Mouse (Mus musculus) erythroblast, embryonic 14.5 days (primary cell): ENCODE measurements at regions not wholly inside any gene's neighbourhood (a gene's known extent, or its start where the extent isn't known, plus 50 kb on each side); places are given as distances from the start of the nearest gene placed in this dataset.

ENCODE experiments used
- H3K27me3 ChIP-seq: 2 replicates; pipeline ENCODE4 v1.6.1; 2012; ENCODE audit warnings: inconsistent platforms; ENCODE audit not compliant: control insufficient read depth
- H3K36me3 ChIP-seq: 2 replicates; pipeline ENCODE4 v1.6.1; 2012; ENCODE audit warnings: mild to moderate bottlenecking, inconsistent platforms; ENCODE audit not compliant: control insufficient read depth
- H3K4me1 ChIP-seq: 2 replicates; pipeline ENCODE4 v1.6.1; 2012; ENCODE audit warnings: inconsistent platforms; ENCODE audit not compliant: control insufficient read depth
- H3K4me3 ChIP-seq: replicated peaks from 2 replicates; pipeline ENCODE3; 2012; ENCODE audit warnings: moderate library complexity, mild to moderate bottlenecking, inconsistent platforms
- H3K9me3 ChIP-seq: 2 replicates; pipeline ENCODE4 v1.6.1; 2012; ENCODE audit warnings: low read length, inconsistent platforms, mixed read lengths; ENCODE audit not compliant: control insufficient read depth
- GATA1 ChIP-seq: IDR thresholded peaks from 2 replicates; pipeline ENCODE4 v1.6.1; 2012; ENCODE audit warnings: low read length, inconsistent platforms, mixed read lengths
- TAL1 ChIP-seq: IDR thresholded peaks from 3 replicates; pipeline ENCODE4 v1.6.1; 2012; ENCODE audit warnings: low read length, inconsistent platforms, mixed read lengths

DNA sequence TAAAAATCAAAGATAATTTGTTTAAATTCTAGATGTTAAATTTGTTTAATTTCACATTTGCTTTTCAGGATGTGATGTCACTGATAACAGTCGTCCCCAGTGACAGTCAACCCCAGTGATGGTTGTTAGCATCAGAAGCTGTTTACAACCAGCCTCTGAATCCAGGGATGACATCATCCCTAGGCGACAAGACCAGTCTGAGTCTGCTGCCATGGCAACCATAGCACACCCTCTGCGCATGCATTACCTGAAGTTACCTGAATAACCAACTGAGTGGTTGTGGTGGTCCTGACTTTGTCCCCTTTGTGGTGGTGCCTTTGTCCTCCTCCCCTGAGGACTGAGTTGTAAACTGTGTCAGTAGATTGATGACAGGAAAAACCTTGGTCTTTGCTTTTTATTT lies 92.0 kb upstream of the Zfp644 start:
- Histone ChIP-seq H3K27me3 (peaks cover 7% of the 10 kb centered on the region), H3K9me3 (no peaks in the 10 kb centered on the region), H3K36me3 (no peaks in the 10 kb centered on the region), H3K4me3 (no peak overlapping the region), H3K4me1 (no peaks in the 10 kb centered on the region)
- TF ChIP-seq GATA1 (no peak), TAL1 (no peak)

DNA sequence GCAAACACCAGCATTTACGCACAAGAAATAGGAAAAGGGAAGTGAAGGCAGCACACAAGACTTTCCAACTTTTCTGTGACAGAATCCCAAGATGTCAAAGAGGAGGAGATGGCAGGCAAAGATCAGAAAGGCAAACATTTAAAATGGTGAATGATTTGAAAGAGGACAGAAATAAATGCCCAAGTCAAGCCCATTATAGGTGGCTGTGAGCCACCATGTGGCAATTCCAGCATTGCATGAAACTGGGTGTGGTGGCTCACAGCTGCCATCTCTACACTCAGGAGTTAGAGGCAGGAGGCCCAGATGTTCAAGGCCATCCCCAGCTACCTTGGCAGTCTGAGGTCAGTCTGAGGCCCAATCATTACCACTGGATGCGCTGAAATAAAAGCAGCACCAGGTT lies 88.0 kb upstream of the Zfp644 start:
- Histone ChIP-seq H3K27me3 (peaks cover 14% of the 10 kb centered on the region), H3K36me3 (no peaks in the 10 kb centered on the region), H3K9me3 (no peaks in the 10 kb centered on the region), H3K4me1 (0 out of 2 replicates have a peak, but pooled peaks cover 1% of the 10 kb centered on the region), H3K4me3 (no peak overlapping the region)
- TF ChIP-seq TAL1 = no peak
- TF ChIP-seq GATA1 = no peak

DNA sequence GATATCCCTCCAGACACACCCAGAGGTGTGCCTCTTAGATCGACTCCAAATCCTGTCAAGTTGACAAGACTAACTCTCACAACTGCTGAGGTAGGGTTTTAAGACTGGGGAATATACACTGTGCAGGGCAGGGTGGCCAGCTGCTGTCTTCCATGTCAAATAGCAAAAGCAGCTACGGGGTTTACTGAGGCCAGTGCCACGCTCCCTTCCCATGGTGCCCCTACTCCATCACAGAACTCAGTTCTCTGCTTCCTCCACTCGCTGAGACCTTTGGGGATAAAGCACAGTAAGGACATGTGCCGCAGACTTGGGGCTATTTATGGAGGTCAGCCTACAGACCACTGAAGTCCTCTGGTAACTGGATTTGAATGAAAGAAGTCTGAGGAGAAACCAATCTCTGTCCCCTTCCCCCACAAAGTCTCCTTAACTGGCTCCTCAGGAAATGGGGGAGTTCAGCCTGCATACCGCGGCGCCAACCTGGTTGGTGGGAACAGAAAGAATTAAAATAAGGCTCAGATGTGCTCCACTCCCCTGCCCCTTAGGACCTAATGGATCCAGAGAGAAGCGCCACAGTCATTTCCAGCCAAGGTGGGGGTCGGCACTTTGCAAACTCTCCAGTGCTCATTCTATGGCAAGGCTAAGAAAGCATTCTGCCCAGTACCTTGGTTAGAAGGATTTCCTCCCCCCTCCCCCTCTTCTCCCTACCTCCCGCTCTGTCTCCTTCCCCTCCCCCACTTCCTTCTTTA lies 87.0 kb upstream of the Zfp644 start:
- no peaks in the 10 kb centered on the region for H3K9me3 ChIP-seq
- TF ChIP-seq GATA1 = no peak
- TF ChIP-seq TAL1 = no peak
- no peak overlapping the region for H3K4me3 ChIP-seq

DNA sequence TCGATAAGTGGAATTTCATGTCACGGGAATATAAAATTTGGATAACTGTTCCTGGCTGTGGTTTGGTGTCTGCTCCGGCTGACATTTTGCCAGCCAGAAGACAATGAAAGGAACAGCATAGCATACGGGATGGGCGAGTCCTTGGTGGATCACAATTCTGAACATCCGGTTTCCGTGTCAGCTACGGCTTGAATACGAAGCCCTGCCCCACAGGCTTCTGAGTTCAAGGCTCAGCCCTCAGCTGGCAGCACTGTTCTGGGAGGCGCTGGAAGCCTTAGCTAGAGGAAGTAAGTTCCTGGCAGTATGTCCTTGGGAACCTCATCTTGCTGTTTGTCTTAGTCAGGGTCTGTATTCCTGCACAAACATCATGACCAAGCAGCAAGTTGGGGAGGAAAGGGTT lies 83.7 kb upstream of the Zfp644 start:
- H3K4me1 ChIP-seq = 0 out of 2 replicates have a peak, but pooled peaks cover 1% of the 10 kb centered on the region
- H3K9me3 ChIP-seq = no peaks in the 10 kb centered on the region
- TF ChIP-seq GATA1 (no peak), TAL1 (no peak)
- H3K27me3 ChIP-seq = peaks cover 10% of the 10 kb centered on the region
- no peak overlapping the region for H3K4me3 ChIP-seq
- H3K36me3 ChIP-seq = no peaks in the 10 kb centered on the region

More for the DNA sequence above, 87.0 kb upstream of the Zfp644 start:
- Histone ChIP-seq H3K27me3 (peaks cover 14% of the 10 kb centered on the region), H3K4me1 (0 out of 2 replicates have a peak, but pooled peaks cover 1% of the 10 kb centered on the region), H3K36me3 (no peaks in the 10 kb centered on the region)

DNA sequence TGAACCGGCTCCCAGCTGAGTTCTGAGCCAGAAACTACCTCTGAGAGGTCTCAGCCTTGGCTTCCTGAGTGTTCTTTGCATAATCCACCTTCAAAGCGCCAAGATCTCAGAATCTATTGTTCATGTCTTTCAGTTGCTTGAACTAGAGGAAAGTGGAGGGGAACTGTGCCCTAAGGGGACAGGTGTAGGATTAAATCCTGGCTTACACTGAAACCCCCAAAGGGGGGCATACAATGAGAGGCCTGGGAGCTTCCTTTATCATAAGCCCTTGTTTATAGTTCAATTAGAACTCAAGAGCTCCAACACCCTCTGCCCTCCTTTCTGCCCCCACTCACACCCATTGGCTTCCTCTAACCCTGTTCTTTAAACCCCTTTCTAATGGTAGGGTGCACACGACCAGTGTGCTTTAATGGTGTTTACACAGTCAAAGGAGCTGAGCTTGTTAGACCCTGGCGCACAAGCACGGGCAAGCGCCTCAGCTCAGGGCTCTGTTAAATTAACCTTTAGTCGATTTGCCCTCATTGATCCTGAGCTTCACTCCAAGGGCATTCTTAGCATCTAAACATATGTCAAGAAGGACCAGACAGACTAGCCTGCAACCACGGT lies 81.2 kb upstream of the Zfp644 start:
- Histone ChIP-seq H3K9me3 (no peaks in the 10 kb centered on the region), H3K4me1 (no peaks in the 10 kb centered on the region), H3K36me3 (no peaks in the 10 kb centered on the region), H3K27me3 (peaks cover 2% of the 10 kb centered on the region; the same call in 1 of the 2 replicates), H3K4me3 (no peak overlapping the region)
- TF ChIP-seq TAL1 (no peak), GATA1 (no peak)

DNA sequence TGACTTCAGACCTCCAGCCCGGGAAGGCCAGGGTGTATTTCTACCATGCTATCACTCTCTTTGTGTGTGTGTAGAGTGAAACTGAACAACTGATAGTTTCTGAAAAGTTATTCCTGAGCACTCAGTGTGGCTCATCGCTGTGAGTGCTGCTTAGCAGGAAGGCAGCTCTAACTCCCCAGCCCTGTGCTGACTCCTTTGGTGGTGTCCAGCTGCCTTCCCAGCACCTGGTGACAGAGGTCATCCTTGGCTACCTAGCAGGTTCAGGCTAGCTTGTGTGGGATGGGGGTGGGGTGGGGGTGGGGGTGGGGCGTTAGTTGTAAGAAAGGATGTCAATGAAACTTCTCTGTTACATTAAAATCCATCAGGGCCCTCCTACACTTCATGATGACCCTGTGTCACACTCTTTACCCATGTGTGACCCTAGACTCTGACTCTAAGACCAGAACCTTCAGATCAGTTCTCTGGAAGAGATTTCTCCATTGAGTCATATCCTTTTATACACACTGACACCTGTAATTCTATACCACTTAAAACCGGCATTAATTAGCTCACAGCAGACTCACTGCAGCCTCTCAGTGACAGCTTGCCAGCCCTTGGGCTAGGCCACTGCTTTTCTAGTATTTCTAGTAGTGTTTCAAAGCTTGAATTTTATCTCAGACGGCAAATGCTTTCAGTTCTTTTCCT lies 78.1 kb upstream of the Zfp644 start:
- no peak for TF ChIP-seq TAL1
- no peak for TF ChIP-seq GATA1

DNA sequence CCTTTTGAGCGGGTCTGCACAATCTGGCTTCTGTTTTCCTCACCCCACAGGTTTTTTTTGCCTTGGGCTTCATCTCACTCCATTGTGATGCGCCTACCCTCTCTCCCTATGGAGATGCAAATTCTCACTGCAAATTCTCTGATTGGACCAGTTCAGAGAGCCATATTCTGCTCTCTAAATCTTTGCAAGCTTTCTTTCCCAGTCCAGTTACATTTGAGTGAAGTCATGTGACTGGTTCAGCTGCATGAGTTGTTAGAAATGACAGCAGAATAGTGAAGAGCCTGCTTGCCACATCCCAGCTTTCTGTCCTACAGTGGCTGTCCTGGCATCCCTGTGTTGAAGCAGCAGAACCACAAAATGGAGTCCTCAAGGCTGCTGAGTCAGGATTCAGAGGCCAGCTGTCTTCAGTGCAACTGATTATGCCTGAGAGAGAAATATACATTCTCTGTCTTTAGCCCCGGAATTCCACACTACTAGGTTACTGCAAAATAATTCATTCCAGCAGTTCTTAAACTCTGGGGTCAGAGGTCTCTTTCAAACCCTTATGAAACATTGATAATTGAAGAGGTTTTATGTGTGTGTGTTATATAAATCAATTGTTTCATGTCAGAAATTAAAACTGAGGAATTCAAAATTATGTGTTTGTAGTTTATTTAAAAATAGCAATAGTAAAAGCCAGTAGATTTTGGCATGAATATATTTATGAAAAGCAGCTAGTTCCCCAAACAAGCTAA lies 76.3 kb upstream of the Zfp644 start:
- Histone ChIP-seq H3K4me1 (no peaks in the 10 kb centered on the region), H3K36me3 (no peaks in the 10 kb centered on the region), H3K9me3 (no peaks in the 10 kb centered on the region), H3K27me3 (no peaks in the 10 kb centered on the region), H3K4me3 (no peak overlapping the region)
- TF ChIP-seq GATA1 = no peak
- no peak for TF ChIP-seq TAL1

More for the DNA sequence above, 78.1 kb upstream of the Zfp644 start:
- no peaks in the 10 kb centered on the region for H3K36me3 ChIP-seq
- H3K9me3 ChIP-seq = no peaks in the 10 kb centered on the region
- no peaks in the 10 kb centered on the region for H3K4me1 ChIP-seq
- no peaks in the 10 kb centered on the region for H3K27me3 ChIP-seq
- no peak overlapping the region for H3K4me3 ChIP-seq

DNA sequence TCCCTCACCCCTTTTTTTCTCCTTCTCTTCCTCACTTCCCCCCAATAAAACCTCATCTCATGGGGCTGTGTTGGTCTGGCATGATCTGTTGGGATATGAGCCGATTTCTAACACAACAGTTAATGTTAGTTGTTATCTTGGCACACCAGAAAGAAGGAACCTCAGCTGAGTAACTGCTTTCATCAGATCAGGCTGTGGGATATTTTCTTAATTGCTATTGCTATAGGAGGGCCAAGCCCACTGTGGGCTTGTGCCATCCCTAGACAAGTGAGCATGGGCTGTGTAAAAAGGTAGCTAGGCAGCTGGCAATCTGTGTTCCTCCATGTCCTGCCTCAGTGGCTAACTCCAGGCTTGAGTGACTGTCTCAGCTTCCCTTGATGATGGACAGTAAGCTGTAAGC lies 73.9 kb upstream of the Zfp644 start:
- Histone ChIP-seq H3K27me3 (no peaks in the 10 kb centered on the region), H3K36me3 (no peaks in the 10 kb centered on the region), H3K4me1 (no peaks in the 10 kb centered on the region), H3K9me3 (no peaks in the 10 kb centered on the region), H3K4me3 (no peak overlapping the region)
- TF ChIP-seq GATA1 = no peak
- no peak for TF ChIP-seq TAL1

DNA sequence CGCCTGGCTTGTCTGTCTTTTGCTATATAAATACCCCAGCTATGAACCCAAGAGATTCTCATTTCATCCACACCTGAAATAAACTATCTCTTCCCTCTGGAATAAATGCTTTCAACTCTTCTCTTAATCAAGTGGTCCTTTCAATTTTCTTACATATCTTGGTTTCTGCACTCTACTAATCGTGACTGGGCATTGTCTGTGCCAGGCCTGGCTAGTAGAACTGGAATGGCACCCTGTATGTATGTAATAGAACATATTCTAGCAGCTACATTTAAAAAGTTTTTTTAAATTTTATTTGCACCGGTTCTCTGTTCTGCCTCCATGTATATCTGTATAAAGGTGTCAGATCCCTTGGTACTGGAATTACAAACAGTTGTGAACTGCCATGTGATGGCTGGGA lies 68.2 kb upstream of the Zfp644 start:
- Histone ChIP-seq H3K27me3 (peaks cover 9% of the 10 kb centered on the region), H3K9me3 (no peaks in the 10 kb centered on the region), H3K4me1 (no peaks in the 10 kb centered on the region), H3K4me3 (no peak overlapping the region), H3K36me3 (no peaks in the 10 kb centered on the region)
- TF ChIP-seq TAL1 = no peak
- TF ChIP-seq GATA1 = no peak
